Mouse (Mus musculus): ENCODE measurements around the gene Smyd1. TPM values are rescaled to one million over a fixed set of nuclear protein-coding genes. Genes with fewer than 3 reads are reported as not detected.

The Smyd1 gene
- polyA plus RNA-seq (2012; rRNA removed; ENCODE audit: low replicate concordance) = 0.73 and 44.1 TPM in 2 replicates

DNA sequence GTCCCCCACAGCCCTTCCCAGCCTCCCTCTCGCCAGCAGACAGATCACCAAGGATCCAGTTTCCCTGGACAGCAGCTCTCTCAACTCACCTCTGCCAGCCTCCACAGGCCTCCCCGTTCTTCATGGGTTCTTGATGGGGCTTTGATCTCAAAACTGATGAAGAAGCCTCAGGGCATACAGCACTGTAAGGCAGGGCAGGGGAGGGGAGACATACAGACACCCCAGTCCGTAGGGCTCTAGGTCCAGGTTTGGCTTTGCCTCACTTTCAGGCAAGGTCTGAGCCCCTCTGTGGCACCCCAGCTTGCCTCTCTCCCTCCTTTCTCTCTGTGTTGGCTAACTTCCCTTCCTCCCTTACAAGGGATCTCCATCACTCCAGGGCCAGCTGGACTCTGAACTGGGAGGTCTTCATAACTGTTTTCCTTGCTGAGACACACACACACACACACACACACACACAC lies at the start of gene Smyd1:
Smyd1 (minus strand) TSS at position 408 of the 458 bp plus-strand sequence.

DNA sequence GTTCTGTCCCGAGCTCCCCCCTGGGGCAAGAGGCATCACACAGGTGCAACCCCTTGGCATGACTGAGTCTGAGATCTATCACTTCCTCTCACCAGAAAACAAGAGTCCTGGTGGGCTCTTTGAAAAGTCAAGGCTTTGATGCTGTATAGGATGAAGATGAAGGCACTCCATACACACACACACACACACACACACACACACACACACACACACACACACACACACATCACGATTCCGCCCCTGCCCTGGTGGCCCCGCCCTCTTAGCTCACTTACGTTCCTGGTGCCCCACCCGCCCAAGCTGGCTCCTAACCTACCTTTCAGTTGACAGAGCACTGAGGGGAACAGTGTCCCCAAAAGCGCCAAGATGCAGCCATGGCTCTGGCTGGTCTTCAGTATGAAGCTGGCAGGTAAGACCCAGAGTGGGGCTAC lies 473 bp upstream of the Smyd1 start, which contains the start of gene Cd8b1:
Cd8b1 (plus strand) TSS at position 298 of the 431 bp plus-strand sequence.

DNA sequence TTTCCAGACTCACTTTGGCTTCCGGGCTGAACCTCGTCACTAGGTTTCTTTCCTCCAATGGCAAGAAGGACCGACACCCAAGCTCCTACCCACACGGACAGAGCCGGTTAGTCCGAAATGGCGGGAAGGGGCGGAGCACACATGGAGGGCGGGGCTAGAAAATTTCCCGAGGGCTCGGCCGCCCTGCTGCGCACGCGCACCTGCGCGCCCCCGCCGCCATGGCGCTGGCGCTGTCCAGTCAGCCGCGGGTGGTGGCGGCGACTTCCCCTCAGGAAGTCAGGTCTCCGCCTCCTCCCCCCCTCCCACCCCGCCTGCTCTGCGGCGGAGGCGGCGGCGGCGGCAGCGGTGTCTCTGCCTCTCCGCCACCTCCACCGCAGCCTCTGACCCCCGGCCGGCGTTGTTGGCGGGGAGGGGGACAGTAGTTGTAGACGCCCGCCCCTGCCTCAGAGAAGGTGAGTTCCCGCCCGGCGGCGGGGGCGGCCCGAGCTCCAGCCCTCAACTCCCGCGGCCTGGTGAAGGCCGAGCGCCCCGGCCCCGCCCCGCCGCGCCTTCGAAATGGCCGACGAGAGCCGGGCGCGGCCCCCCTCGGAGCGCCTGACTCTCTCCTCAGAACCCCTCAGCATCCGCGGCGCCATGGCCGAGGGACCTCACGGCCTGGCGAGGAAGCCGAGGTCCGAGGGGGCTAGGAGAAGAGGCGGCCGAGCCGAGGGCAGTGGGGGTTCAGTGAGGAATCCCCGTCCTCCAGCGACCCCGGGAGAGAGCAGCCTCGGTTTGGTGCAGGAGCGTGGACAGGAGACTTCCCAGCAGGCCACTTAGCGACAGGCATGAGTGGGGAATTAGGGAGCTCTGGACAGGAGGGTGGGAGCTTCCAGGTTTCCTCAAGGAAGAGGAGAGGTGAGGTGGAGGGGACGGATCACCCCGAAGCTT lies 50.4 kb downstream of the Smyd1 start, which contains the start of gene Krcc1:
Krcc1 (plus strand) TSS at position 289 of the 927 bp plus-strand sequence.

DNA sequence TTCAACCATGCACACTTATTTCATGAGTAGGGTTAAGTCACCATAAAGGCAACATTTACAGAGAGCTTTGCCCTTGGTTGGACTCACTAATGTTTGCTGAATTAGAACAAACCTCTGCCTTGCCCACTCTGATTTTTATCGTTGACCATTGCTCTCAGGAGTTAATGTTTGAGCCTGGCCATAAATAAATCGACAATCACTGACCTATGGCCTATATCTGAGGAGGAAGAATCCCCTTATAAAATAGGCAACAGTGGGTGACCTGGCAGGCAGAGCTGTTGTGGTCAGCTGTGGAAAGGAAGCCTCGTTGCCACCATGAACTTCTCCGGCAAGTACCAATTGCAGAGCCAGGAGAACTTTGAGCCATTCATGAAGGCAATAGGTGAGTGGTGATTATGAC lies 122.4 kb downstream of the Smyd1 start, which contains the start of gene Fabp1:
Fabp1 (plus strand) TSS at position 216 of the 400 bp plus-strand sequence.

Other genes with a start within 250 kb of the Smyd1 start
- 10.6 and 15.9 TPM in 2 replicates for gene Thnsl2, start 177.8 kb downstream of the Smyd1 start, polyA plus RNA-seq (2012; rRNA removed; ENCODE audit: low replicate concordance)
- gene Fabp1, start 122.4 kb downstream of the Smyd1 start, polyA plus RNA-seq (2012; rRNA removed; ENCODE audit: low replicate concordance) = 2.9 TPM in 1 of 2 replicates, not detected in the other
- 7.2 and 14.7 TPM in 2 replicates for gene Krcc1, start 50.6 kb downstream of the Smyd1 start, polyA plus RNA-seq (2012; rRNA removed; ENCODE audit: low replicate concordance)
- 29.0 and 33.4 TPM in 2 replicates for gene Cd8b1, start 555 bp upstream of the Smyd1 start, polyA plus RNA-seq (2012; rRNA removed; ENCODE audit: low replicate concordance)
- 24.0 and 28.6 TPM in 2 replicates for gene Cd8a, start 51.2 kb upstream of the Smyd1 start, polyA plus RNA-seq (2012; rRNA removed; ENCODE audit: low replicate concordance)
- 23.0 and 58.6 TPM in 2 replicates for gene Rmnd5a, start 118.4 kb upstream of the Smyd1 start, polyA plus RNA-seq (2012; rRNA removed; ENCODE audit: low replicate concordance)
- 11.6 and 29.7 TPM in 2 replicates for gene Rnf103, start 171.7 kb upstream of the Smyd1 start, polyA plus RNA-seq (2012; rRNA removed; ENCODE audit: low replicate concordance)
- 23.8 and 64.4 TPM in 2 replicates for gene Chmp3, start 221.6 kb upstream of the Smyd1 start, polyA plus RNA-seq (2012; rRNA removed; ENCODE audit: low replicate concordance)